Mouse (Mus musculus): ENCODE measurements around the gene Csmd2. TPM values are rescaled to one million over a fixed set of nuclear protein-coding genes. Genes with fewer than 3 reads are reported as not detected.

The Csmd2 gene
- polyA plus RNA-seq, 1 experiment from 2014 or later, result 0.12 TPM

- no peak overlapping the region for H3K4me3 ChIP-seq (ENCODE audit: low read depth, low read length)
- no peak overlapping the region for H3K9ac ChIP-seq
- TF ChIP-seq CTCF (IDR thresholded peaks at IDR 0.05; ENCODE audit: low read depth), result no peak
- no peak overlapping the region for H3K4me2 ChIP-seq
- ATAC-seq (ENCODE audit: insufficient read depth) (no peak), DNase-seq (peak; percentile 13)
- no peak overlapping the region for H3K27ac ChIP-seq (ENCODE audit: low read depth)
- no peaks in the 10 kb centered on the region for H3K4me1 ChIP-seq (ENCODE audit: insufficient read depth)
- H3K9me3 ChIP-seq (ENCODE audit: low read depth, low read length), result peaks cover 7% of the 10 kb centered on the region; the same call in 1 of the 2 replicates
- H3K36me3 ChIP-seq (ENCODE audit: insufficient read depth), result peaks cover 5% of the 10 kb centered on the region; the same call in 1 of the 2 replicates
- 77% methylated on average over 4 of the region's 4 CpGs for WGBS
- H3K27me3 ChIP-seq (ENCODE audit: insufficient read depth, low read length), result no peaks in the 10 kb centered on the region
Measured at GRCm38 (mm10) chr4:128575811-128576210, 588.2 kb downstream of the Csmd2 start.

GRCm38 (mm10) chr4:128579182-128579581, 591.5 kb downstream of the Csmd2 start:
- Histone ChIP-seq H3K9ac (no peak overlapping the region), H3K4me3 (ENCODE audit: low read depth, low read length) (no peak overlapping the region), H3K27ac (ENCODE audit: low read depth) (no peak overlapping the region), H3K4me2 (no peak overlapping the region), H3K9me3 (ENCODE audit: low read depth, low read length) (peaks cover 37% of the 10 kb centered on the region; the same call in 1 of the 2 replicates), H3K36me3 (ENCODE audit: insufficient read depth) (peaks cover 32% of the 10 kb centered on the region), H3K27me3 (ENCODE audit: insufficient read depth, low read length) (no peaks in the 10 kb centered on the region), H3K4me1 (ENCODE audit: insufficient read depth) (no peaks in the 10 kb centered on the region)
- 53% methylated on average over 4 of the region's 4 CpGs for WGBS
- peak; percentile 66 for TF ChIP-seq CTCF (IDR thresholded peaks at IDR 0.05; ENCODE audit: low read depth)
- ATAC-seq (ENCODE audit: insufficient read depth), result no peak
- DNase-seq, result peak; percentile 12

GRCm38 (mm10) chr4:128593286-128593685, 605.6 kb downstream of the Csmd2 start:
- Histone ChIP-seq H3K27ac (ENCODE audit: low read depth) (no peak overlapping the region), H3K9ac (no peak overlapping the region), H3K4me3 (ENCODE audit: low read depth, low read length) (no peak overlapping the region), H3K9me3 (ENCODE audit: low read depth, low read length) (no peaks in the 10 kb centered on the region), H3K36me3 (ENCODE audit: insufficient read depth) (peaks cover 34% of the 10 kb centered on the region), H3K27me3 (ENCODE audit: insufficient read depth, low read length) (no peaks in the 10 kb centered on the region), H3K4me2 (no peak overlapping the region), H3K4me1 (ENCODE audit: insufficient read depth) (no peaks in the 10 kb centered on the region)
- no peak for ATAC-seq (ENCODE audit: insufficient read depth)
- TF ChIP-seq CTCF (IDR thresholded peaks at IDR 0.05; ENCODE audit: low read depth), result no peak
- DNase-seq, result no peak
- 82% methylated on average over 4 of the region's 4 CpGs for WGBS

GRCm38 (mm10) chr4:128594062-128594461, 606.4 kb downstream of the Csmd2 start:
- no peak overlapping the region for H3K27ac ChIP-seq (ENCODE audit: low read depth)
- no peaks in the 10 kb centered on the region for H3K4me1 ChIP-seq (ENCODE audit: insufficient read depth)
- no peaks in the 10 kb centered on the region for H3K27me3 ChIP-seq (ENCODE audit: insufficient read depth, low read length)
- DNase-seq (no peak), ATAC-seq (ENCODE audit: insufficient read depth) (no peak)
- no peak for TF ChIP-seq CTCF (IDR thresholded peaks at IDR 0.05; ENCODE audit: low read depth)
- H3K4me3 ChIP-seq (ENCODE audit: low read depth, low read length), result no peak overlapping the region
- peaks cover 27% of the 10 kb centered on the region; the same call in 1 of the 2 replicates for H3K36me3 ChIP-seq (ENCODE audit: insufficient read depth)
- no peaks in the 10 kb centered on the region for H3K9me3 ChIP-seq (ENCODE audit: low read depth, low read length)
- 89% methylated on average over 5 of the region's 5 CpGs for WGBS
- no peak overlapping the region for H3K4me2 ChIP-seq
- H3K9ac ChIP-seq, result no peak overlapping the region

- no peak for ATAC-seq (ENCODE audit: insufficient read depth)
- Histone ChIP-seq H3K4me3 (ENCODE audit: low read depth, low read length) (no peak overlapping the region), H3K4me1 (ENCODE audit: insufficient read depth) (no peaks in the 10 kb centered on the region), H3K9me3 (ENCODE audit: low read depth, low read length) (no peaks in the 10 kb centered on the region), H3K4me2 (no peak overlapping the region), H3K36me3 (ENCODE audit: insufficient read depth) (peaks cover 9% of the 10 kb centered on the region), H3K27me3 (ENCODE audit: insufficient read depth, low read length) (no peaks in the 10 kb centered on the region), H3K27ac (ENCODE audit: low read depth) (no peak overlapping the region), H3K9ac (no peak overlapping the region)
- DNase-seq, result no peak
- no peak for TF ChIP-seq CTCF (IDR thresholded peaks at IDR 0.05; ENCODE audit: low read depth)
- 72% methylated on average over 12 of the region's 12 CpGs for WGBS
Measured at GRCm38 (mm10) chr4:128597801-128598560, 610.3 kb downstream of the Csmd2 start.

DNA sequence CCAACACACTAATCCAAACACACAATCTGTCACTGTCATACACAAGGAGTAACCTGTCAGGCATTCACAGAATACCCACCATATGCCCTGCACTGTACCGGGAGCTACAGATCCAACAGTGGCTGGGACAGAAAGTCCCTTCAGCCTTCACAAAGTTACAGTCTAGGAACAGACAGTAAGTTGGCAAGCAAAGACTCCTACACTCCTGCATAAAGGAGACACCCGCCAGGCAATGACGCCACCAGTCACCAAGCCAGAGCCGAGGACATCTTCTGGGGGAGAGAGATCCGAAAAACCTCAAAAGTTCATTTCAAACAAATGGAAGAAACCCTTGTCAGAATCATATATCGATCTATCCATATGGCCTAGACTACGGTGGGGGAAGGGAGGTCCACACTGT, 618.9 kb downstream of the Csmd2 start:
- no peak overlapping the region for H3K27ac ChIP-seq (ENCODE audit: low read depth)
- peaks cover 22% of the 10 kb centered on the region for H3K36me3 ChIP-seq (ENCODE audit: insufficient read depth)
- 92% methylated on average over 7 of the region's 7 CpGs for WGBS
- ATAC-seq (ENCODE audit: insufficient read depth), result no peak
- H3K27me3 ChIP-seq (ENCODE audit: insufficient read depth, low read length), result no peaks in the 10 kb centered on the region
- peaks cover 4% of the 10 kb centered on the region; the same call in 1 of the 2 replicates for H3K4me1 ChIP-seq (ENCODE audit: insufficient read depth)
- DNase-seq, result no peak
- H3K9ac ChIP-seq, result no peak overlapping the region
- no peaks in the 10 kb centered on the region for H3K9me3 ChIP-seq (ENCODE audit: low read depth, low read length)
- H3K4me3 ChIP-seq (ENCODE audit: low read depth, low read length), result no peak overlapping the region
- TF ChIP-seq CTCF (IDR thresholded peaks at IDR 0.05; ENCODE audit: low read depth), result no peak
- H3K4me2 ChIP-seq, result no peak overlapping the region

- H3K9ac ChIP-seq, result no peak overlapping the region
- H3K4me3 ChIP-seq (ENCODE audit: low read depth, low read length), result no peak overlapping the region
- H3K27ac ChIP-seq (ENCODE audit: low read depth), result no peak overlapping the region
- H3K27me3 ChIP-seq (ENCODE audit: insufficient read depth, low read length), result no peaks in the 10 kb centered on the region
- H3K9me3 ChIP-seq (ENCODE audit: low read depth, low read length), result no peaks in the 10 kb centered on the region
- WGBS, result 75% methylated on average over 11 of the region's 11 CpGs
- peaks cover 4% of the 10 kb centered on the region; the same call in 1 of the 2 replicates for H3K4me1 ChIP-seq (ENCODE audit: insufficient read depth)
- H3K36me3 ChIP-seq (ENCODE audit: insufficient read depth), result peaks cover 20% of the 10 kb centered on the region
- no peak overlapping the region for H3K4me2 ChIP-seq
- no peak for ATAC-seq (ENCODE audit: insufficient read depth)
- no peak for TF ChIP-seq CTCF (IDR thresholded peaks at IDR 0.05; ENCODE audit: low read depth)
- no peak for DNase-seq
Measured at GRCm38 (mm10) chr4:128607661-128608060, 620.0 kb downstream of the Csmd2 start.

Data from lung, embryonic 14.5 days (tissue).